9 mouse cellular contexts compared by ENCODE assay signal in the genomic region with DNA sequence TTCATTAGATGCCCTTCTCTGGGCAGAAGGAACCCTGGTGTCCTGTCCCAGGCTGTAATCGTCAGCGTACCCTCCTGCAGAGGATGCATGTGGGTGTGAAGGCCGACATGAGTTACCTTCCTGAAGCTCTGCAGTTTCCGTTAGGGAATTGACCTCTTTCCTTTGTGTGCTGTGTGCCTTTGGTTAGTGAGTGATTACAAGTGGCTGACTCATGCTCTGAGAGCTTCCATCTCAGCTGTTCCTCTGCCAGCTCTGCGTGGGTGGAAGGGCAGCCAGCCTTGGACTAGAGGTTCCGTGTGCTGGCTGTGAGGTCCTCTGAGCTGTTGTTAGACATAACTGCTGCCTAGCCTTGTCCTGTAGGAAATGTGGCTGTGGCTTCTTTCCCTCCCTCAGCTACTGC.
A peak's percentile ranks its signal among the peaks of the same experiment; 100 is the strongest.
DNase-seq lines count a peak whose midpoint lies in the region; ATAC-seq and TF ChIP-seq lines count a peak whose summit lies in the region.
"Had no signal": no experiment of that assay in that cellular context is flagged by ENCODE, and none has a peak within 500 bp of the region (broad histone marks: within the 10 kb centered on the region; RNA-seq: fewer than 3 reads in every experiment).

No protein-coding gene starts in this region.

- TF ChIP-seq CTCF in small intestine, adult 2 months (IDR thresholded peaks at IDR 0.05; ENCODE audit: extremely low read depth, insufficient read length, insufficient replicate concordance, low read depth, low read length): no peak

- ATAC-seq in kidney, embryonic 14.5 days (ENCODE audit: low FRiP score, low TSS enrichment): no peak
- peak; percentile 66 for ATAC-seq in erythroid progenitor cell, adult 5-6 weeks (replicated peaks; ENCODE audit: low FRiP score, poor library complexity, severe bottlenecking)
- peak; percentile 56 for ATAC-seq in liver, embryonic 13.5 days (ENCODE audit: low read depth)
- ATAC-seq in activated CD4-positive, CD25-positive, alpha-beta regulatory T cell, adult 4 months: no peak

- no peak overlapping the region for H3K27ac ChIP-seq in kidney, embryonic 14.5 days (ENCODE audit: low read depth, low read length)
- peak overlapping the region; percentile 55 for H3K27ac ChIP-seq in liver, embryonic 13.5 days
- H3K27ac ChIP-seq in small intestine, adult 2 months (ENCODE audit: insufficient read depth, low read depth, low read length): peak overlapping the region; percentile 25; the same call in 1 of the 2 replicates

- intact Hi-C loops in heart, postnatal 25 days (cut with DNase I): no loop called here

- H3K9ac ChIP-seq in kidney, embryonic 14.5 days (ENCODE audit: low read depth, low read length): no peak overlapping the region
- H3K9ac ChIP-seq in liver, embryonic 13.5 days: no peak overlapping the region

- TF ChIP-seq POLR2A in small intestine, adult 2 months (IDR thresholded peaks at IDR 0.05; ENCODE audit: low read depth, low read length): no peak

- WGBS in kidney, embryonic 14.5 days: 45% methylated on average over 6 of the region's 6 CpGs
- WGBS in liver, embryonic 13.5 days (ENCODE audit: insufficient replicate concordance): 19% methylated on average over 6 of the region's 6 CpGs
- 39% methylated on average over 6 of the region's 6 CpGs for WGBS in small intestine, adult 2 months

- peak; percentile 74 for DNase-seq in kidney, adult 11 months
- DNase-seq in adrenal gland, adult (ENCODE audit: inconsistent age in 2 of 2, low spot score in 1 of 2): peak; percentile 87 to 91
- DNase-seq in heart, postnatal 25 days (ENCODE audit: low spot score): peak; percentile 71
- DNase-seq in liver, embryonic 13.5 days: peak; percentile 29

- no peak overlapping the region for H3K4me3 ChIP-seq in kidney, embryonic 14.5 days (ENCODE audit: low read length)
- no peak overlapping the region for H3K4me3 ChIP-seq in liver, embryonic 13.5 days (replicated peaks)
- H3K4me3 ChIP-seq in small intestine, adult 2 months (ENCODE audit: low read depth, low read length): no peak overlapping the region

- no peaks in the 10 kb centered on the region for H3K9me3 ChIP-seq in kidney, embryonic 14.5 days (ENCODE audit: control insufficient read depth, low read length)
- no peaks in the 10 kb centered on the region for H3K9me3 ChIP-seq in liver, embryonic 13.5 days (replicated peaks)

- no peaks in the 10 kb centered on the region for H3K4me1 ChIP-seq in kidney, embryonic 14.5 days (ENCODE audit: control insufficient read depth, insufficient read depth, low read length)
- peaks cover 55% of the 10 kb centered on the region for H3K4me1 ChIP-seq in liver, embryonic 13.5 days (replicated peaks)
- H3K4me1 ChIP-seq in small intestine, adult 2 months (ENCODE audit: control insufficient read depth, insufficient read depth, insufficient read length, low read length): no peaks in the 10 kb centered on the region; the same call in 1 of the 2 replicates

- no peaks in the 10 kb centered on the region for H3K27me3 ChIP-seq in kidney, embryonic 14.5 days (ENCODE audit: control insufficient read depth, insufficient read depth, low read length)
- H3K27me3 ChIP-seq in liver, embryonic 13.5 days: no peaks in the 10 kb centered on the region
- H3K27me3 ChIP-seq in small intestine, adult 2 months (ENCODE audit: control insufficient read depth, insufficient read depth, low read length): no peaks in the 10 kb centered on the region

- H3K4me2 ChIP-seq in kidney, embryonic 14.5 days (replicated peaks; ENCODE audit: low read depth, low read length): no peak overlapping the region
- 0 out of 2 replicates have a peak overlapping the region, but pooled peaks have one; percentile 6 for H3K4me2 ChIP-seq in liver, embryonic 13.5 days

- H3K36me3 ChIP-seq in kidney, embryonic 14.5 days (ENCODE audit: control insufficient read depth, insufficient read depth, low read length): no peaks in the 10 kb centered on the region
- H3K36me3 ChIP-seq in liver, embryonic 13.5 days: no peaks in the 10 kb centered on the region
- H3K36me3 ChIP-seq in small intestine, adult 2 months (ENCODE audit: control insufficient read depth, insufficient read depth, low read length): no peaks in the 10 kb centered on the region
- H3K36me3 ChIP-seq: G1E had no signal

Comparison
In these comparisons a context has a peak if more than half of its experiments do, and no peak if none do; other contexts are left out.
1. DNase-seq: peak in every context shown above with its lines; median percentile 89 in adrenal gland, adult; 74 in kidney, adult 11 months; 71 in heart, postnatal 25 days; 29 in liver, embryonic 13.5 days.
2. ATAC-seq: peak in erythroid progenitor cell, adult 5-6 weeks (single experiment) and liver, embryonic 13.5 days (single experiment); none in kidney, embryonic 14.5 days (single experiment) and activated CD4-positive, CD25-positive, alpha-beta regulatory T cell, adult 4 months (single experiment).